Mouse (Mus musculus) thymus, postnatal 10 days (tissue): ENCODE data around the gene Arhgap23.
A peak's percentile ranks its signal among the peaks of the same experiment; 100 is the strongest.

Experiments
- DNase-seq, 2 experiments: peaks; one replicate each; pipeline ENCODE4 v3.0.0; 2021; ENCODE audit warnings: low spot score in 2 of 2

Gene Arhgap23

DNA sequence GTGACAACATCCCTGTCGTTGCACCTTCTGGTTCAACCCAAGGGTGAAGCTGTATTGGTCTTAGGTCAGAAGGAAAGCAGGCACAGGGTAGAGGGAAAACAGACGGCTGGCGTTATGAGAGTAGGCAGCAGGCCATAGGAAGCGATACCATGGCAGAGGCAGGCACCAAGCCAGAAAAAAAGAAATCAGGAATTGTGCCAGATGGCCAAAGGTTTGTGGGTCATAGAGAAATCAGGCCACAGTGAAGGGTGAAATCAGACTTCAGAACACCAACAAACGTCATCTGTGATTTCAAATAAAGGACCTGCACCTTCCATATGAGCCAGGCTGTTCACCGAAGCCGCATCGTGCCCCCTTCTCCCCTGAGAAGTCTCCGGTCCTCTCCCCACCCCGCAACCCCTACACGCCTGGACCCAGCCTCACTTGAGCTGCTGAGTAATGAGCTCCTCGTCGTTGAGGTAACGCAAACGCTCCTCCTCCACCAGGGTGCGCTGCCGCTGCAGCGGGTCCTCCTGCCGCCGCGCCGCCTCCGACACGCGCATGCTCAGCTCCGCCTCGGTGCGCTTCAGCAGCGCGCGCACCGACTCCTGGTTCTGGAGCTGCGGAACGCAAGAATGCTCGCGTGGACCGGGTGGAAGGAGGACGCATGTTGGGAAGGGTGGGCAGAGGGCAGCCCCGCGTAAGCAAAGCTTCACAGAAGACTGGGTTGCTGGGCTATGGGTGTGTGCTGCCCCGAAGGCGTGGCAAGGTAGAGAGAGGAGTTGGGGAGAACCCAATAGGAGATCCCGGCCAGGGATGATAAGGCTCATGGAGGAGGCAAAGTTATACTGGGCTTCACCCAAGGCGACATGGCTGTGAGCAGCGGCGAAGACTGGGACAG, 116.3 kb downstream of the Arhgap23 start:
- peak; percentile 76 to 95 for DNase-seq

DNA sequence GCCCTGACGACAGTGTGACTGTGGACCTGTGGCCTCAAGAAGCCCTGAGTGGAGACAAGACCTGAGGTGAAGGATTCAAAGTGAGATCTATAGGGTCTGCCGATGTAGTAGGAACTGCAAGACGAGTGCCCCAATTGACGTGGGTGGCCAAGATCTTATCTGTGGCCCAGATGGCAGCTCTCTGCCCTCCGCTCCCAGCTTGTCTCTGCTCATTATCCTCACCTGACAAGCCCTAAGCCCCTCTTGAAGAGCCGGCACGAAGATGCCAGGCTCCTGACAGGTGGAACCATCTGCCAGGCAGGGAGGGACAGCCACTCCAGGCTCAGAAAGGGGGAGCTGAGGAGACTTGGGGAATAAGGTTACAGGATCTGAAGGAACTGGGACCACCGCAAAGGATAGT, 117.0 kb downstream of the Arhgap23 start:
- no peak for DNase-seq

DNA sequence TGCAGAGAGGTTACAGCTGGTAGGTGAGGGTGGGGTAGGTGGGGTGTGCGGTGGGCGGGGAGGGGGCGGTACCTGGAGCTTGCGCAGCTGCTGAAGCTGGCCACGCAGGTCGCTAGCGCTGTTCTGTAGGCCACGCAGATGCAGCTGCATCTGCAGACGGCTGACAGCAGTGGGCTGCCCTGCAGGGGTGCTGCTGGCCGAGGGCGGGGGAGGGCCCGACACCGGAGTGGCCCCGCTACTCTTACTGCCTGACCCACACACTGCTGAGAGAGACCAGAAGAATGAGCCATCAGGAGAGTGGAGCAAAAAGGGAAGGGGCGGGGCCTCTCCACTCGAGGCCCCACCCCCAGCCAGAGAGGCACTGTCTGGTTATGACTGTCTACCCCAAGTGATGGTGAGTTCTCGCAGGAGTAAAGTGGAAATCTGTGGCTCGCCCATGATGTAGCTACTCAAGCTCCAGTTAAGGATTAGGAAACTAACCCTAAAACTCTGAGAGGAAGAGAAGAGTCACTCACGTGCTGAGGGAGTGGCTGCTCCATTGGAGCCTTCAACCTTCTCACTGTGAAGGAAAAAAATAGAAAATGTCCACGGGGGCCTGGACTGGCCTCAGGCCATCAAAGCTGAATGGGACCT, 117.7 kb downstream of the Arhgap23 start:
- peak; percentile 34 to 51 for DNase-seq

DNA sequence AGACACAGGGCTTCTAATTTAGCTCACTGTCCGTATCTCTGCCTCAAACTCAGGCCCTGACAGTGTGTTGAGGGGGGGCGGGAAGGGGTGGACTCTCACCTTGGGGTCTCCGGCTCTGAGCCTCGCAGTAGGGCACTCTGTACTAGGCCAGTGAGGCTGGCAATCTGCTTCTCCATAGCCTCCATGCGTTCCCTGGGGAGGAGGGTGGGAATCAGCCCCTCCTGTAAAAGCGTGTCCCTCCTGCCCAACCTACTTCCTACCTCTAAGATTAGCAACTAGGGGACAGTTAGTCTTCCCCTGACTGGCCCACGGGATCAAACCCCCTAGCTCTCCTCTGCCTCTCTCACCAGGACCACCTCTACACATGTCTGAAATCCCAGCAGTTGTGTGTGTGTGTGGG, 118.3 kb downstream of the Arhgap23 start:
- DNase-seq: no peak

DNA sequence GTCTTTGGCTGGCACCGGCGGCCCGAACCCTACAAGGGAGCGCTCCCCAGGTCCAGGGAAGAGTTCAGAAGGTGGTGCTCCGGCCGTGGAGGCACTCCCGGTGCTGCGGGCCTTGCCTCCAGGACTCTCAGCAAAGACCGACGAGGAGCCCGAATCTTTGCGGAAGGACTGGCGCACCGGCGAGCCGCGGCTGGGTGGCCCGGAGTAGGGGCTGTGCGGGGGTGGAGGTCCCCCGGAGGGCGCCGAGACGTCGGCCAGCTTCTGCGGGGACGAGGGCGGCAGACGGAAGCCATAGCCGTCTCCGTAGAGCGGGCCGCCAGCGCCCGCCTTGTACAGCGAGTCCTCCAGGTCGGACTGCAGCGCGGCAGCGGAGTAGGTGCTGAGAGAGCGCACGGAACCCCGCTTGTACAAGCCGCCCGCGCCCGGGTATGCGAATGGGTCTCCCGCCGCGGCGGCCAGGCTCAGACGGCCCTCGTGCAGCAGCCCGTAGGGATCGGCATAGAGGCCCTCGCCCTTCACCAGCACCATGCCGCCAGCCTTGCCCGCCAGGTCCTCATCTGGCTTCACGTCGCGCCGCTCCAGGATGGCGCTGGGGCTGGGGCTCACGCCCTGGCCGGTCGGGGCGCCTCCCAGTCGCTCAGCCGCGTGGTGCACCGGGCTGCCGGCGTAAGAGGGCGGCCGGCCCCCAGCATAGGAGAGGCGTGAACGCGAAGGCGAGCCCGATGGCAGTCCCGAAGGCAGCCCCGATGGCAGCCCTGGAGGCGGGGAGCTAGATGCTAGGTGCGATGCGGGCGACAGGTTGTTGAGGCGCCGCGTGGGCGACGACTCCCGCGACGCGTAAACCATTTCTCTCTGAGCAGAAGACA, 119.3 kb downstream of the Arhgap23 start:
- no peak for DNase-seq

DNA sequence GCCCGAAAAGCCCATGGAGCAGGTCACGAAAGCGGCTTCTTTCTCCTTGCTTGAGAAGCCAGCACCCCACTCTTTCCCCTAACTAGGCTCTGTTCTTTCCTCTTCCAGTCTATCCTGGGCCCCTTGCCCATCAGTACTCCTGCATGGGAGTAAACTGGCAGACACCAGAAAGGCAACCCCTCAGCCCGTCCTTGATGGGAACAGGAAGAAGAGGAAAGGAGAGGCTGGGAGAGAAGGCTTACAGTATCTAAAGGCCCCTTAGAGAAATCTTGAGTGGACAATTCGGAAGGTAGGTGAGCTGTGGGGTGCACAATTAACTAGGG, 119.9 kb downstream of the Arhgap23 start:
- no peak for DNase-seq

DNA sequence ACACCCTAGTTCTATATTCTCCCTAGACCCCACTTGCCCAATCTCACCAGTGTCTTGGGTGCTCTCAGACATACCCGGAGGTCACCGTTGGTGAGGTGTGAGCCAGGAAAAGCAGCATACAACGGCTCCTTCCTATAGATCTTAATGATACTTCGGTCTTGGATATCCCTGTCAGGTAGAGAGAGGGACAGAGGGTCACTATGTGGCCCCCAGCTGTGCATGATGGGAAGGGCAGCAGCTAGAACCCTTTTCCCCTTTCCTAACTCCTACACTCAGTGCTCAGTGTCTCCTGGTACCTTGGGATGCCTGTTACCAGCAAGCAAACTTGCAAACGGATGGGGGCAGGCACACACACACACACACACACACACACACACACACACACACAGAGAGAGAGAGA, 120.3 kb downstream of the Arhgap23 start:
- DNase-seq: no peak

DNA sequence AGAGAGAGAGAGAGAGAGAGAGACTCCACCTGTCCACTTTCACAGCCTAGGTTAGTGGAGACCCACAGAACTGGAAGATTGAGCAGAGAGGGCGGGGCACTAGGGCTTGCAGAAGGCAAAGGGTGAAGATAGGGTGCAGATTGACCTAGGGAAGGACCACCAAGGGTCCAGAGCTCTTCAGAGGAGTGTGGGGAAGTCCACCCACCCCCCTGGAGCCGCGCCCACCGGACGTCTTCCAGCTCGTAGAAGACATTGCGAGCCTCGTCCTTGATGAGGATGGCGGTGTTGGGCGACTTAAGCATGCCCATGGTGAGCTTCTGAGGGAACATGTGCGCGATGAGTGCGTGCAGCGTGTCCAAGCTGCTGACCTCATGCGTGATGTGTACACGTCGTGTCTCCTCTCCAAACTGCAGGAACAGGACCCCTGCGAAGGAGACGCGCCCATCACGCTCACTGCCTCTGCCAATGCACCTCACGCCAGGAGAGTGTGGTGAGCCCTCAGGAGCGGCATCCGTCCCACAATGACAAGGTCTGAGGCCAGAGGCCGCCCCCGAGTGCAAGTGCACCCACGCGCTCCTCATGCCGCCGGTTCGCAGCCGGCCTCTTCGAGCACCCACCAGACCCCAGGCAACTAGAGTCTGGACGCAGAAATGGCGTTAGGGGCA, 120.9 kb downstream of the Arhgap23 start:
- DNase-seq: no peak

DNA sequence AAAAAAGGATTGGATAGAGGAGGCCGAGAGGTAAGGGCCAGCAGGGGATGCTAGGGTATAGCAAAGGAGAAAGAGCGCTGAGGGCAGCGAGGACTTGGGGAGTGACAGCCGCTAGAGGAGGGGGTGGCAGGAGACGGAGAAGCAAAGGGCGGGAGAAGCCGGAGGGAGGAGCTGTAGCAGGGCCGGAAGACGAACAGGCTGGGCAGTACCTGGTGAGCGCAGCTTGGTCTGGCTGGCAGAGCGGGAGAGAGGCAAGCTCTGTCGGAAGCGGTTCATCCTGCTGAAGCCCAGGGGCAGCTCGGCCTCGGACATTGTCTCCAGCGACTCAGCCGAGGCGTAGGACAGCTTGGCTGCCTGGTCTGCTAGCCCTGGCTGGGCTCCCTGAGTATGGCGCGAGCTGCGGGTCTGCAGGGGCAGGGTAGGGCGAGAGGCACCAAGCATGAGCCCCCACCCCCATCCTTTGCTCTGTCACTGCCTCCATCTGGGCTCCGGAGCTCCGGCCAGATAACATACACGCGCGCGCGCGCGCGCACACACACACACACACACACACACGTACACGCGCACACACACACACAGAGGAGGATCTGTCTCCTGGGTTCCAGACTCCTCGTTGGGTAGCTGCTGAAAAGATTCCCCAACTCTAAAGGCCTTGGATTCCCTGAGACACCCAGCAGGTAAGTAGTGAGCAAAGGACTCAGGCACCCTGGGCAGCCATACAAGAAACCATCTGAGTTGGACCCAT, 121.7 kb downstream of the Arhgap23 start:
- DNase-seq: no peak

DNA sequence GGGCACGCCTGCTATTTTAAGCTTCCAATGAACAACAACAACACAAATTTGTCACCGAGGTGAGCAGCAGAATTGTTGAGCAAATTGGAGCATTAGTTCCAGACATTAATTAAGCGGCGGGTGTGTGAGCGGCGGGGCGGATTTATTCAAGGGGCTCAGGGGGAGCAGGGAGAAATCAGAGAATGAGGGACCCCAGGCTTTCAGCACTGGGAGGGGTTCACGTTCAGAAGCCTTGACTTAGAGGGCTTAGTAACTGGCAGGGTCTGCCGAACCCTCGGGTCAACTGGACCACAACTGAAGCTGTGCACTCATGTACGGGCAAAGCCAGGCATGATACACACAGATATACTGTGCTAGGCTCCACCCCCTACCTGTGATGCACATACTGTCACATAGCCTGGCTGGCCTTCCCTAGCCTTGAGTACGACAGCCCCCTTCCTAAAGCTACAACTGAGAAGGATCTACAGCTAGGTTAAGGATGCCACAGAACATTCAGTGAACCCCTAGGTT, 122.3 kb downstream of the Arhgap23 start:
- no peak for DNase-seq

DNA sequence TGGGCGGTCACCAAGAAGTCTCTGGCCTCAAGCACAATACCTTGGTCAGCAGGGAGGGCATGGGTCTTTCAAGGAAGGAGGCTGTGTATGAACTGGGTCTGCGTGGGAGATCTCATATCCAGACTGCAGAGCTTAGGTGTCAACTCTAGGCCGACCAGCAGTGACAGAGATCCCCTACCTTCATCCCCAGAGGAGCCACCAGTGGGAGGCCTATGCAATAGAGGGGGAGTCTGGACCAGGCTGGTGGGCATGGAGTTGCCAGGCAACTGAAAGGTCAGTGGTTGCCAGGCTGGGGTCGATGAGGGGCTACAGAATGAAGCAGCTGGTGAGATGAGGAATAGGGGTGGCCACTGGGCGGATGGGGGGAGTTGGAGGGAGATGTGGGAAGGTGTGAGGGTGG, 124.3 kb downstream of the Arhgap23 start:
- no peak for DNase-seq

DNA sequence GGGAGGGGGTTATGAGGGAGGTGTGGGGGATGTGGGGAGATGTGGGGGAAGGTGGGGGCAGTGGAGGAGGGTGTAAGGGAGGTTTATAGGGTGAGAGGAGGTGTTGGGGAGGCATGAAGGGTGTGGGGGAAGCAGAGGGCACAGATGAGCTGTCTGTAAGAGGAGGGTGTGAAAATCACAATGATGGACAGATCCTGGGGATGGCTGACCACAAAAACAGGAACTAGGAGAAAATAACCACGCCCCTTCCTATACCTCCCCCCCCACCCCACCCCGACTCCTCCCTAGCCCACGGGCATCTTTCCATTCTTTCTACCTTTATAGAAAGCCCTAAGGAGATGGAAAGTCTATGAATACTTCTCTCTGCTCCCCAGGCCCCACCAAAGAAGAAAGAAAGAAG, 124.8 kb downstream of the Arhgap23 start:
- no peak for DNase-seq

DNA sequence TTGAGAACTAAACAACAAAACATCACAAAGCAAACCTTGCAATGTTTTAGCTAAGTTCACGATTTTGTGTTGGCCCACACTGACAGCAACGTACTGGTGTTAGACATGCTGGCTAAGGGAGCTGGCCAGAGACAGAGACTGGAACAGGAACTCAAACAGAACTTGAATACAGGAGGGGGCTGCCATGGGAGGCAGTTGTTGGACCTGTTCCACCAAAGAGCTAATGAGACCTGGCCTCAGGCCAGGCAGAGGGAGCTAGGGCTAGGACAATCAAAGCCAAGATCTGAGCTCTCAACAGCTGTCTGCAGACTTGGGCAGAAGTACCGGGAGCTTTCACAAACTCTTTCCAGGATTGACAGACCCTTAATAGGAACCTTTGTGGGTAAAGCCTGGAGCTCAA, 125.3 kb downstream of the Arhgap23 start:
- no peak for DNase-seq

DNA sequence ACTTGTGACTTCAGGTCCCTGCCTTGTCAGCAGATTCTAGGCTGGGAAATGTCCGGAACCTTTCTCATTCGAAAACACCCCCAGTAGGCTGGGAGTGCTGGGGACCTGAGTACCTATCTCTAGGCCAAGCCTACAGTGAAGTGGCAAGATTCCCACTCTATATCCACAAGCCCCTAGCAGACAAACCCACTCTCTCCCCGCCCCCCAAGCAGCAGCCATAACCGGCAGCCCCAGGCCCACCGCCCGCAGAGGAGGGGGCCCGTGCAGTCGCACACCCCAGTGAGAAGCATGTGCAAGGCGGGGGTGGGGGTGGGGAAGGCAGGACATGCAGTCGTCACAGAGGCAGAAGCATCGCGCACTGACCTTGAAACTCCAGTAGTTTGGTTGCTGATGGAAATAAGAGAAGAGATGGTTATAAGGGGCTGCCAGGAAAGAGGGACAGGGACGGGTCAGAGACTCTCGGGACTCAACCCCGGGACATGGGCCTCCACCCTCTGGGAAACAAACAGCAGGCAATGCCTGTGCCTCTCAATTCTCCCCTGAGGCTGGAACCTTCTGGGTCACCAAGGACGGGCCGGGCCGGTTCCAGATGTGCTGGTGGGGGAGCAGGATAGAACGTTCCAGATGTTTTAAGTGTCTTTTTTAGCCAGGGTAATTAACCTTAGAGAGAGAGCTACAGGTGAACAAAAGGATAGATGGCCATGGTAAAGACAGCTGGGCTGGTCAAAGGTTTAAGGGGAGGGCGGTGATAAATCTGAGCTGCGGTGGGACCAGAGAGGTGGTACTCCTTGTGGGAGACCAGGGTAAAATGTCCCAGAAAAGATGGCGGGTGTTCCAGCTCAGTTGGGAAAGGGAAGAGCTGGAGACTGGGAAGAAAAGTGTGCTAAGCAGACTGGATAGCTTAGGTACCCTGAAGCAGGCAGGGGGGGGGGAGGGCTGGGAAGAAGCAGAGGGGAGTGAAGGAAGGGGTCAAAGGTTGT, 127.1 kb downstream of the Arhgap23 start:
- no peak for DNase-seq

DNA sequence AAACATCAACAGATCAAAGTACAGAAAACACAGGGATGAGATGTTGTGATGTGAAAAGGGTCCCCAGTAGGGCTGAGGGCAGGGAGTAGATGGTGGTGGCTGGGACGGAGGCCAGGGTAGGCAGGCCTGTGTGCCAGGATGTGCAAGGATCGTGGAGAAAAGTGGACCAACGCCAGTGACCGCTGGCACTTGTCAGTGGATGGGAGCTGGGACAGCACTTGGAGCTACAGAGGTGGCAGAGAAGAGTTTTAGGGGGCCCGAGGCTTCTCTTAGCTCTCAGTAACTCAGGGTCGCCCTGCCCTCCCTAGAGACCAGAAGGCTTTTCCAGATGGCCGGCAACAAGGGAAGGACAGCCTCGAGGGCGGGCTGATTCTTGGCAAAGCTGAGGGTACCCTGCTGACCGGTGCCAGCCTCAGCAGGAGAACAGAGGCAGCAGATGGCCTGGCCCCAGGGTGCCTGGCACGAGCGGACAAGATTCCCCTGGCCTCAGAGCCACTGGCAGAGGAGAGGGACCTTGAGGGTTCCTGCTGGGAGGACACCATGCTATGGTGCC, 127.9 kb downstream of the Arhgap23 start:
- DNase-seq: no peak

DNA sequence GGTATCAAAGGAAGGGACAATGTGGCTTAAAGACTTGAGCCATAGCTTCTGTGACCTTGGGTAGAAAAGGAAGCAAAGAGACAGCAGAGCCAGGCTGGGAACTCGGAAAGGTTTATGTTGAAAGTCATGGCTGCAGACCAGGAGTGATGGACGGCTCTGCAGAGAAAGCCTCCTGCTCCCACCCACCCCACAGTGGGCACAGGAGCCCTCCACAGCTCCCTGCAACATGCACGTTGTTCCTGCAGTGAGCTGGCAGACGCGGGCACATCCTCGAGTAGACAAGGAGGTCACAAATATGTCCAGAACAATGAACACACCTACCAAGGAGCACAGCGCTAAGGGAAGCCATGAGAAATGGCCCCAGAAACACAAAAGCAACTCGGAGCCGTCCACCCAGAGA, 128.6 kb downstream of the Arhgap23 start:
- no peak for DNase-seq

DNA sequence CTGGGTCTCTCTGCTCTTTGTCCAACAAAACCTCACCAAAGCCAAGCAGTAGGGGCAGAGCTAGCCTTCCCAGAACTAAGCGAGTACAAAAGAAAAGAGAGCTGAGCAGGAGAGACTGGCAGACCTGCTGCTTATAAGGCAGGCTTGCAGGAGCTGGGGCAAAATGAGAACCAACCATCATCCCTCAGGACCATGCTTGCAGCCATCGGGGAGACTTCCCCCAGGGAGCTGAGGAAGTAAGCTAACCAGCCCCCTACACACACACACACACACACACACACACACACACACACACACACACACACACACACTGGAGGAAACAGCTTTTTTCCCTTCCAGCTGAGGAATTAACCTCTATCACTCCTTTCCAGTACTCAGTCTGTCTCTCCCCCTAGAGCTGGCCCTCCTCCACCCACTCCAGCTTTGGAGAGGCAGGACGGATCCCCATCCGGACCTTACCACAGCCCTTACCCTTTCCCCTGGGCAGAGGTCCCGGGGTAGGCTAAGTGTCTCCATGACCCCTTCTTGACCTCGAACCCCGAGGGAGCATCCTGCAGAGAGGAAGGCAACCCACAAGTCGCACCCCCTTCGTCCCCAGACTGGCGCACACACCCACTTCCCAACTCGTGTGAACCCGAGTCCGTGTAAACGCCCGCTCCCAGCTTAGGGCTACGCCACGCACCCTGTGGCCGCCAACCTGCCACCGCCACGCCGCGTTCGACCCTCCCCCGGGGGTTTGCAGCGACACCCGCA, 130.7 kb downstream of the Arhgap23 start:
- DNase-seq: no peak

DNA sequence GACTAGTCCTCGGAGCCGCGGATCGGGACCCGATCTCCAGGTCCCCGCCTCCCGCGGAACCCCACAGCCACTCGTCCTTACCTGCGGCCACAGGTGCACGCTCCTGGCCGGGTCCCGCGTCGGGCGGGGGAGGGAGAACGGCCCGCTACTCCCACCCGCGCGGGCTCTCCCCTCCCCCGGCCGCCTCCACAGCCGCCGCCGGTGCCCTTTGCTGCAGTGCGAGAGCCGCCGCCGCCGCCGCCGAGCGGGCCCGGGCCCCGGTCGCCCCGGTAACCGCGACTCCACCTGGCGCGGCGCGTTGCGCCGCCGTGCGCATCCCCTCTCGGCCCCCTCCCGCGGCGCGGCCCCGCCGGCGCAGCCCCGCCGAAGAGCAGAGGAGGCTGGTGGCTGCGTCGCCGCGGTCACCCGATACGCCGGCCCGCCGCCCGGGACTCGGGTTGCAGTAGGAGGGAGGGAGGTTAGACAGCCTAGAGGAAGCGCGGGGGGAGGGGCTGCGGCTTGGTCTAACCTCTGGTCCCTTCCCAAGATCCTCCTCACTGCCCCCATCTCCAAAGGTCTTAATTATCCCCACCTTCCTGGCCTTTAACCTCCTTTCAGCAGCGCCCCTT, 131.6 kb downstream of the Arhgap23 start:
- DNase-seq: peak in 1 of 2 experiments; percentile 20
